Mouse (Mus musculus): Measurements from ENCODE around the gene Gypa.

DNA sequence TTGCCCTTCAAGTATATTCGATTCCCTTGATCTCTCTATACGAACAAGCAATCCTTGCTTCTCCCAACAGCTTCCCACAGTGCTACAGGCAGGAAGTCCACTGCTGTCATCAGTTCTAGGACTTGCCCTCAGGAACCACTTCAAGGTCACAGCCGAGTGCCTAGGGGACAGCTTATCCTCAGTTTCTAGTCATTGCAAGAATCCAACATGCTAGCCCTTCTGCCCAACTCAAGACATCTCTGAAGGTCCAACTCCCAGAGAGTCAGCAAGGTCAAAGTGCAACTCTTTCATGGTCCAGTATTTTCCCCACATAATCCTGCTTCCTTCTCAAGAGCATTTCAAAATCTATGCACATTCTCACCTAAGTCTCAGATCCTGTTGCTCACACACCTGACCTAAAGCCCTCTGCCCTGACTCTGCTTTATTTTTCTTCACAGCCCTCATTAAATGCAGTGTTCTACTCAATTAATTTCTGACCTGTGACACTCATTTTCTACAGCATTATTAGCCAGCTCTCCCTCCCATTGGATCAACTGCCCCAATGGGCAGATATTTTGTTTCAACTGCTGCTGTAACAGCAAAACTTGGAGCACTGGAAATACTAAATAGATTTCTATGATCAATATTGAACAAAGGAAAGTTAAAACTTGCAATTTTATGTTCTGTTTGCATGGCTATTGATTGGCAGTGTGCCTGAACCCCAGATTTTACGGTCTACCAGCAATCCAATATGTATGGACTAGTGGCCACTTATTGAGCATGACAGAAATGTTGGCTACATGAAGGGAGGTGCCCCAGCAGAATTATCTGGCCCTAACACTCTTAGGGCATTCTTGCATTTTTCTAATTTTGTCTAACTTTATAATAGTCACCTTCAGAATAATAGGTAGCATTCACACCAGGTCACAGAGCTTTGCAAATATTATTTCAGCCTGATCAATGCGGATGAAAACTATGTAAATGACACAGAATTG is 33.1 kb downstream of the Gypa start:
- TF ChIP-seq CTCF (conservative IDR thresholded peaks at IDR 0.05; ENCODE audit: low read length) (no peak), NANOG (IDR thresholded peaks at IDR 0.05; ENCODE audit: borderline replicate concordance, low read length) (no peak), POU5F1 (IDR thresholded peaks at IDR 0.05; ENCODE audit: borderline replicate concordance, low read length) (no peak)

Data from E14TG2a.4 (cell line).